Mouse (Mus musculus): Measurements from ENCODE around the gene Prr22.

Gene Prr22

GRCm38 (mm10) chr17:56769950-56770349 is at the start of gene Prr22:
TSS of gene Prr22 (plus strand) at chr17:56770250.
- in situ Hi-C loops (cut with MboI), result no loop called here

- in situ Hi-C loops (cut with MboI), result no loop called here
These were observed 47.6 kb upstream of the Prr22 start for GRCm38 (mm10) chr17:56722441-56722840.

GRCm38 (mm10) chr17:56723419-56724161 is 46.5 kb upstream of the Prr22 start:
- in situ Hi-C loops (cut with MboI), result no loop called here

- in situ Hi-C loops (cut with MboI), result no loop called here
These were observed 42.9 kb upstream of the Prr22 start for GRCm38 (mm10) chr17:56727029-56727649.

- in situ Hi-C loops (cut with MboI), result no loop called here
These were observed 42.4 kb upstream of the Prr22 start for GRCm38 (mm10) chr17:56727659-56728058.

- in situ Hi-C loops (cut with MboI), result no loop called here
These were observed 41.9 kb upstream of the Prr22 start for GRCm38 (mm10) chr17:56728117-56728516.

GRCm38 (mm10) chr17:56729151-56729550 is 40.9 kb upstream of the Prr22 start:
- in situ Hi-C loops (cut with MboI), result no loop called here

- in situ Hi-C loops (cut with MboI), result no loop called here
These were observed 40.4 kb upstream of the Prr22 start for GRCm38 (mm10) chr17:56729656-56730055.

- in situ Hi-C loops (cut with MboI), result no loop called here
These were observed 33.5 kb upstream of the Prr22 start for GRCm38 (mm10) chr17:56736534-56736933.

- in situ Hi-C loops (cut with MboI), result no loop called here
These were observed 31.8 kb upstream of the Prr22 start for GRCm38 (mm10) chr17:56738221-56738620.

GRCm38 (mm10) chr17:56740118-56740787 is 29.8 kb upstream of the Prr22 start:
- in situ Hi-C loops (cut with MboI), result no loop called here

GRCm38 (mm10) chr17:56740788-56741160 is 29.3 kb upstream of the Prr22 start:
- in situ Hi-C loops (cut with MboI), result no loop called here

GRCm38 (mm10) chr17:56744173-56744572 is 25.9 kb upstream of the Prr22 start:
- in situ Hi-C loops (cut with MboI), result no loop called here

- in situ Hi-C loops (cut with MboI), result no loop called here
These were observed 18.5 kb upstream of the Prr22 start for GRCm38 (mm10) chr17:56751404-56752072.

- in situ Hi-C loops (cut with MboI), result no loop called here
These were observed 16.6 kb upstream of the Prr22 start for GRCm38 (mm10) chr17:56753452-56753851.

GRCm38 (mm10) chr17:56754271-56755185 is 15.5 kb upstream of the Prr22 start:
- in situ Hi-C loops (cut with MboI), result no loop called here

- in situ Hi-C loops (cut with MboI), result no loop called here
These were observed 13.2 kb upstream of the Prr22 start for GRCm38 (mm10) chr17:56756703-56757399.

- in situ Hi-C loops (cut with MboI), result no loop called here
These were observed 12.5 kb upstream of the Prr22 start, which contains the start of gene Nrtn for GRCm38 (mm10) chr17:56757416-56758123. TSS of gene Nrtn (minus strand) at chr17:56757530.

GRCm38 (mm10) chr17:56758132-56758531 is 11.9 kb upstream of the Prr22 start:
- in situ Hi-C loops (cut with MboI), result no loop called here

GRCm38 (mm10) chr17:56759261-56759660 is 10.8 kb upstream of the Prr22 start:
- in situ Hi-C loops (cut with MboI), result no loop called here
